28 mouse cellular contexts compared by ENCODE assay signal in the genomic region with DNA sequence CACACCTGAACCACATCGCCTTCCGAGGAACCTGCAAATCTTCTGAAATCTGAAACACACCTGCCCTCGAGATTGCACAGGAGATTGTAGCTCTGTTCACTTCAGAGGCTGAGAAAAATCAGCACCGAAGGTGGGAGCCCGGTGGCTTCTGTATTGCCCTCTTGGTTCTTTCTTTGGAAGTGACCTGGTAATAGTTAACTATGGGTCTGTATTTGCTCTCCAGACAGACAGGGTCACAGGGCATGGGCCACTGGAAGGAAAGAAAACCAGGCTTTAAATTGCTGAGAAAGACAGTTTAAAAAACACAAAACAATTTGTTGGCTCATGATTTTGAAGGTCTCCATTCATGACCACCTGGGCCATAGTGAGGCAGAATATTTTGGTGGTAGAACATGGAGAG. TPM values are rescaled to one million over a fixed set of nuclear protein-coding genes. Genes with fewer than 3 reads are reported as not detected.
DNase-seq lines count a peak whose midpoint lies in the region; ATAC-seq and TF ChIP-seq lines count a peak whose summit lies in the region.
"Had no signal": no experiment of that assay in that cellular context is flagged by ENCODE, and none has a peak within 500 bp of the region (broad histone marks: within the 10 kb centered on the region; RNA-seq: fewer than 3 reads in every experiment).

No protein-coding gene starts in this region.

- no peaks in the 10 kb centered on the region for H3K36me3 ChIP-seq in kidney, embryonic 14.5 days (ENCODE audit: control insufficient read depth, insufficient read depth, low read length)
- no peaks in the 10 kb centered on the region for H3K36me3 ChIP-seq in liver, embryonic 12.5 days
- no peaks in the 10 kb centered on the region for H3K36me3 ChIP-seq in liver, embryonic 14.5 days (replicated peaks; ENCODE audit: control insufficient read depth, insufficient read depth, low read depth)
- H3K36me3 ChIP-seq: embryonic facial prominence, embryonic 15.5 days; forebrain, embryonic 10.5 days; forebrain, embryonic 15.5 days; G1E; heart, embryonic 15.5 days; hindbrain, embryonic 13.5 days had no signal

- ATAC-seq in kidney, embryonic 14.5 days (ENCODE audit: low FRiP score, low TSS enrichment) = no peak
- ATAC-seq in liver, embryonic 12.5 days = 0 out of 2 replicates have a peak, but pooled peaks have one; percentile 48
- no peak for ATAC-seq in liver, embryonic 14.5 days (ENCODE audit: insufficient read depth)
- ATAC-seq: CD4-positive, CD25-positive, alpha-beta regulatory T cell, adult 4 months; forebrain, embryonic 15.5 days had no signal

- no peaks in the 10 kb centered on the region for H3K27me3 ChIP-seq in kidney, embryonic 14.5 days (ENCODE audit: control insufficient read depth, insufficient read depth, low read length)
- H3K27me3 ChIP-seq in liver, embryonic 12.5 days (replicated peaks) = no peaks in the 10 kb centered on the region
- H3K27me3 ChIP-seq in liver, embryonic 14.5 days (ENCODE audit: control insufficient read depth, insufficient read depth, low read length) = no peaks in the 10 kb centered on the region
- H3K27me3 ChIP-seq: embryonic facial prominence, embryonic 15.5 days; forebrain, embryonic 15.5 days; heart, embryonic 15.5 days had no signal

- H3K4me3 ChIP-seq in kidney, embryonic 14.5 days (ENCODE audit: low read length) = no peak overlapping the region
- no peak overlapping the region for H3K4me3 ChIP-seq in liver, embryonic 12.5 days
- H3K4me3 ChIP-seq in liver, embryonic 14.5 days (ENCODE audit: insufficient read depth in 1 of 2, low read depth in 2 of 2, low read length in 2 of 2) = peak overlapping the region; percentile 8 to 37; a peak in 2 of 4 replicates
- H3K4me3 ChIP-seq: embryonic facial prominence, embryonic 15.5 days; erythroblast, embryonic 14.5 days; forebrain, embryonic 10.5 days; forebrain, embryonic 15.5 days; heart, adult 2 months; heart, embryonic 15.5 days; hindbrain, embryonic 13.5 days had no signal

- no peak for TF ChIP-seq CTCF in liver, embryonic 14.5 days (IDR thresholded peaks at IDR 0.05; ENCODE audit: low read depth)

- TF ChIP-seq EP300 in liver, embryonic 14.5 days (IDR thresholded peaks at IDR 0.05; ENCODE audit: low read depth) = no peak

- no peak overlapping the region for H3K4me2 ChIP-seq in kidney, embryonic 14.5 days (replicated peaks; ENCODE audit: low read depth, low read length)
- H3K4me2 ChIP-seq in liver, embryonic 12.5 days = peak overlapping the region; percentile 15; the same call in 1 of the 2 replicates
- peak overlapping the region; percentile 40 for H3K4me2 ChIP-seq in liver, embryonic 14.5 days (ENCODE audit: low read depth)
- H3K4me2 ChIP-seq: embryonic facial prominence, embryonic 15.5 days; forebrain, embryonic 15.5 days; heart, embryonic 11.5 days; heart, embryonic 15.5 days; hindbrain, embryonic 13.5 days had no signal

- peak; percentile 4 for DNase-seq in kidney, postnatal 14 days
- no peak for DNase-seq in liver, embryonic 14.5 days (ENCODE audit: low read depth in 3 of 3, low spot score in 3 of 3)
- DNase-seq in yolk sac, embryonic 10.5 days (ENCODE audit: low spot score) = peak; percentile 62
- DNase-seq in heart, adult 18-20 months = no peak
- DNase-seq in lung, postnatal 10 days = no peak
- DNase-seq: adrenal gland, adult 8-10 months; adrenal gland, postnatal 36 days; cerebellum, adult 2 months; cerebellum, postnatal 14 days; embryo, embryonic 11 days; gastrocnemius, postnatal 10 days; heart, adult 2 months; heart, postnatal 14 days had no signal

- no peak overlapping the region for H3K27ac ChIP-seq in kidney, embryonic 14.5 days (ENCODE audit: low read depth, low read length)
- no peak overlapping the region for H3K27ac ChIP-seq in liver, embryonic 12.5 days
- no peak overlapping the region for H3K27ac ChIP-seq in liver, embryonic 14.5 days
- H3K27ac ChIP-seq: embryonic facial prominence, embryonic 15.5 days; forebrain, embryonic 10.5 days; forebrain, embryonic 15.5 days; heart, adult 2 months; heart, embryonic 15.5 days; hindbrain, embryonic 13.5 days had no signal

- 79% methylated on average over 5 of the region's 5 CpGs for WGBS in kidney, embryonic 14.5 days
- 63% methylated on average over 5 of the region's 5 CpGs for WGBS in liver, embryonic 12.5 days (ENCODE audit: insufficient replicate concordance)
- 66% methylated on average over 5 of the region's 5 CpGs for WGBS in liver, embryonic 14.5 days (ENCODE audit: insufficient replicate concordance)

- H3K4me1 ChIP-seq in kidney, embryonic 14.5 days (ENCODE audit: control insufficient read depth, insufficient read depth, low read length) = no peaks in the 10 kb centered on the region
- no peaks in the 10 kb centered on the region for H3K4me1 ChIP-seq in liver, embryonic 12.5 days
- peaks cover 0 to 6% of the 10 kb centered on the region in 2 experiments; a peak in 2 of 4 replicates for H3K4me1 ChIP-seq in liver, embryonic 14.5 days (replicated peaks; ENCODE audit: control insufficient read depth in 2 of 2, insufficient read depth in 2 of 2, low read length in 1 of 2)
- H3K4me1 ChIP-seq: embryonic facial prominence, embryonic 15.5 days; forebrain, embryonic 10.5 days; forebrain, embryonic 15.5 days; heart, embryonic 15.5 days; hindbrain, embryonic 13.5 days had no signal

- no peak overlapping the region for H3K9ac ChIP-seq in kidney, embryonic 14.5 days (ENCODE audit: low read depth, low read length)
- no peak overlapping the region for H3K9ac ChIP-seq in liver, embryonic 12.5 days
- no peak overlapping the region for H3K9ac ChIP-seq in liver, embryonic 14.5 days (replicated peaks)
- H3K9ac ChIP-seq: embryonic facial prominence, embryonic 15.5 days; forebrain, embryonic 15.5 days; heart, embryonic 15.5 days; hindbrain, embryonic 13.5 days had no signal

- no peaks in the 10 kb centered on the region for H3K9me3 ChIP-seq in kidney, embryonic 14.5 days (ENCODE audit: control insufficient read depth, low read length)
- H3K9me3 ChIP-seq in liver, embryonic 12.5 days (replicated peaks) = peaks cover 6% of the 10 kb centered on the region; the same call in 1 of the 2 replicates
- no peaks in the 10 kb centered on the region for H3K9me3 ChIP-seq in liver, embryonic 14.5 days (ENCODE audit: control insufficient read depth, low read length)
- H3K9me3 ChIP-seq: embryonic facial prominence, embryonic 15.5 days; forebrain, embryonic 15.5 days; G1E; heart, embryonic 15.5 days; hindbrain, embryonic 13.5 days had no signal

RNA-seq across cellular contexts. Expression of gene Gpr12, which starts 14.9 kb away (rescaled TPM):
- polyA plus RNA-seq in kidney, embryonic 14.5 days (2014; fragmentation: Nextera tagmentation; extraction: Ambion mirVana) = 0.23 and 0.51 TPM in 2 replicates
- 0.08 TPM in 1 of 2 replicates, not detected in the other for polyA plus RNA-seq in liver, embryonic 12.5 days (2016; fragmentation: Nextera tagmentation; extraction: Ambion mirVana)
- polyA plus RNA-seq in liver, embryonic 14.5 days (2012; rRNA removed) = 0.99 and 1.6 TPM in 2 replicates
- 0.05 and 0.23 TPM in 2 replicates for polyA plus RNA-seq in liver, embryonic 14.5 days (2014; fragmentation: Nextera tagmentation; extraction: Ambion mirVana)
- under 1 TPM in 1 of 2 experiments, not detected in 1; 0.30 TPM for total RNA-seq in heart, adult 18-20 months (2021)
- total RNA-seq: adrenal gland, postnatal 36 days; common myeloid progenitor, adult 5-6 weeks; gastrocnemius, postnatal 4 days; heart, adult 2 months; heart, postnatal 14 days; hematopoietic stem cell, adult 5-6 weeks had no signal
- polyA plus RNA-seq: CD4-positive, CD25-positive, alpha-beta regulatory T cell, adult 4 months; erythroblast, embryonic 14.5 days; G1E; heart, embryonic 11.5 days; heart, embryonic 15.5 days had no signal

RNA-seq across cellular contexts. Expression of gene Gm3415, which starts 44.0 kb away (rescaled TPM):
- polyA plus RNA-seq in kidney, embryonic 14.5 days (2014; fragmentation: Nextera tagmentation; extraction: Ambion mirVana) = not detected in 2 replicates
- polyA plus RNA-seq in liver, embryonic 12.5 days (2016; fragmentation: Nextera tagmentation; extraction: Ambion mirVana) = not detected in 2 replicates
- not detected in 2 replicates for polyA plus RNA-seq in liver, embryonic 14.5 days (2012; rRNA removed)
- polyA plus RNA-seq in liver, embryonic 14.5 days (2014; fragmentation: Nextera tagmentation; extraction: Ambion mirVana) = not detected in 2 replicates
- total RNA-seq in heart, adult 18-20 months (2021) = not detected
- total RNA-seq: adrenal gland, adult 8-10 months; adrenal gland, postnatal 36 days; common myeloid progenitor, adult 5-6 weeks; gastrocnemius, postnatal 10 days; gastrocnemius, postnatal 4 days; heart, adult 2 months; heart, postnatal 14 days; hematopoietic stem cell, adult 5-6 weeks had no signal
- polyA plus RNA-seq: CD4-positive, CD25-positive, alpha-beta regulatory T cell, adult 4 months; cerebellum, adult 2 months; embryonic facial prominence, embryonic 11.5 days; embryonic facial prominence, embryonic 15.5 days; erythroblast, embryonic 14.5 days; forebrain, embryonic 10.5 days; forebrain, embryonic 15.5 days; G1E; heart, adult 2 months; heart, embryonic 11.5 days; heart, embryonic 15.5 days; hindbrain, embryonic 13.5 days had no signal

Comparison
In these comparisons a context has a peak if more than half of its experiments do, and no peak if none do; other contexts are left out.
1. H3K4me3 ChIP-seq: peak in liver, embryonic 14.5 days (2 of 2); none in kidney, embryonic 14.5 days (single experiment) and liver, embryonic 12.5 days (single experiment).
2. DNase-seq: peak in kidney, postnatal 14 days (single experiment) and yolk sac, embryonic 10.5 days (single experiment); none in liver, embryonic 14.5 days (0 of 3), heart, adult 18-20 months (0 of 2) and lung, postnatal 10 days (single experiment).